Mouse (Mus musculus): ENCODE measurements around the gene Hsbp1.

DNA sequence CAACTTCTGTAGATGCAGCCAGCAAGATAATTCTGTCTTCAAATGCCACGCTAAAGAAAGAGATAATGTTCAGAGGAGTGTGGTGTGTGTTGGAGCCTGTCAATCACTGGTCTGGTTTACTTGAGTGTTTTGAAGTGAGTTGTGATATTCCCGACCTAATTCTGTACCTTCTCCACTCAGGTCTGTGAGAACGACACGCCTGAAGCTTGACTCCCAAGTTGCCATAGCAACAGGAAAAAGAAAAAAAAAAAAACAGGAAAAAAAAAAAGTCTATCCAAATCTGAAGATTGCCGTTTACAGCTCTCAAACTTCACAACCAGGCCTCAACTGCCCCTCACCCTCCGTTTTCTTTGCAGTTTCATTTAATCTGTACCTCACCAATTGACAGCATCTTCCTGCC is 21.1 kb upstream of the Hsbp1 start:
- TF ChIP-seq CTCF (conservative IDR thresholded peaks at IDR 0.05; ENCODE audit: insufficient read depth, insufficient read length, low read depth, low read length) (no peak), POLR2A (IDR thresholded peaks at IDR 0.05; ENCODE audit: low read depth, low read length) (no peak)

Measured in kidney, adult 2 months (tissue).